Mouse (Mus musculus): Measurements from ENCODE around the gene Cdr2l.

Gene Cdr2l

DNA sequence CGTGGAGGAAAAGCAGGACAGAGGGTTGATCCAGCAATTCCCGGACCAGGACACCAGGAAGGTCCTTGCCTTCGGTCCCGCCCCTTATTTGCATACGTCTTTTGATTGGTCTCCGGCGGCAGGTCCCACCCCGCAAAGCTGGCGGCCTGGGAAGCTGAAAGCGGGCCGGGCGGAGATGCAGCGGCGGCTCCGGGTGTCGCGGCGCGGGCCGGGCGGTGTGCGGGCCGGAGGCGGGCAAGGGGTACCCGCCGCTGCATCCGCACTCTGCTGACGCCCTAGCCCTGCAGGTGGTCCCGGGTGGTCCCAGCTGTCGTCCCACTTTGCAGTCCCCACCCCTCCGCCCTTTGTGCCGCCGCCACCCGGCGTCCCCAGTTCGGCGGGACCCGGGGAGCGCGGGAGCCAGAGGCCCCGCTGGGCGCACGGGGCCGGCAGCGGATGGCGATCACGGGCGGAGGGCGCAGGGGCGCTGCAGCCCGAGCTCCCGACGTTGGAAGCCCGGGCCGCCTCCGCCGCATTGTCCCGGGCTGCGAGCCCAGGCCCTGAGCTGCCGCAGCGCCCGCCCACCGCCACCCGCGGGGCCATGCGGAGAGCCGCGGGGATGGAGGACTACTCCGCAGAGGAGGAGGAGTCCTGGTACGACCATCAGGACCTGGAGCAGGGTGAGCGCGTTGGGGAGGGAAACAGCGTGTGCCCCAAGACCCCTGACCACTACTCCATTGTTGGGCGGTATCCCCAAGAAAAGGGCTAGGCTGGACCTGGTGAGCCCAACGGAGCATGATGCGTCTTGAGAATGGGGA, at the start of gene Cdr2l:
TSS of gene Cdr2l (plus strand) at position 174 of the 797 bp plus-strand sequence.
- in situ Hi-C loops (cut with MboI, MseI): no loop called here

DNA sequence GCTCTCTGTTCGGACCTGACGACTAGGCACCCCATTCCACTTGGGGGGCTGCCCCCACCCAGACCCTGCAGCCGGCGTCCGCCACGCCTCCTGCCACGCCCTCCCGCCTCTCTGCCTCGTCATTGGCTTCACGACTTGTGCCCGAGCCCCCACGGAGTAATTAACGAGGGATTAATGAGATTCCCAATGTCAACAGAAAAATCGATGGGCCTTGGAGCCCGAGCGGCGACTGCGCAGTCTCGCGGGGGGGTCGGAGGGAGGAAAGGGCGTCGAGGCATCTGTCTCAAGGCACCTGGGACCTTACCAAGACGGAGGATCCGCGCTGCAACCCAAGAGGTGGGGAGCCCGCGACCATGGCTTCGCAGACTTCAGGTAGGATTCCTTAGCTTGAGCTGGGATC, 47.2 kb upstream of the Cdr2l start, which contains the start of gene Otop3:
TSS of gene Otop3 (plus strand) at position 201 of the 400 bp plus-strand sequence.
- in situ Hi-C loops (cut with MboI, MseI): no loop called here

DNA sequence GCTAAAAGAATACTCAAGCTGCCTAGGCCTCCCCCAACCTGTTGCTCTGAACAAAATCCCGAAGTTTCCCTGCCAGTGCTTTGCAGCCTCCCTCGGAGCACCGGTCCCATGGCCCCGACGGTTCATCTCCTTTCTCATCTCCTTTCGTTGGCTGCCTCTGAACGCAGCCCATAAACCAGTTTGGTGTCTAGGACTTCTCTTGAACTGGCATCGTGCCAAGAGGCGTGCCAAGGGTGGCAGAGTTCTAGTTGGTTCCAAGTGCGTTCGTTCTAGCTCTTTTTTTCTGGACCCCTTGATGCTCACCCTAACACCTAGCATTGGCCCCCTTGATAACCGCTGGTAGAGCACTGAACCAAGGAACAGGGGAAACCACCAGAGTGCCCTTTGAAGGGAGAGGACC, 46.5 kb upstream of the Cdr2l start:
- in situ Hi-C loops (cut with MboI, MseI): no loop called here

DNA sequence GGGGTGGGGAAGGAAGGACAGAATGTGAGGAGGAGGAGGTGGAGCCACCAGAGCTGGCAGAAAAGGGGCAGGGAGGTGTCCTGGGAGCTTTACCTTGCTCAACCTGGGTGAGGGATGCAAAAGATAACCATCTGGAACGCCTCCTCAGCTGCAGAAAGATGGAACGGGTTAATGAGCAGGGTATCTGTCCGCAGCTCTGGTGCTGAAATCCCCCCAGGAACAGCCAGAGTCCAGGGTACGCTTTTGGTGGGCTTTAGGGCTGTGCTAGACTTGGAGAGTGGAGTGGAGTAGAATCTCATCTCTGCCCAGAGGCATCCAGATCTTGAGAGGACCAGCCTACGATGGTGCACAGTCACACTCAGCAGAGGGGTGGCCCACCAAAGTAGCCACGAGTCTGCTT, 45.6 kb upstream of the Cdr2l start:
- in situ Hi-C loops (cut with MboI, MseI): no loop called here

DNA sequence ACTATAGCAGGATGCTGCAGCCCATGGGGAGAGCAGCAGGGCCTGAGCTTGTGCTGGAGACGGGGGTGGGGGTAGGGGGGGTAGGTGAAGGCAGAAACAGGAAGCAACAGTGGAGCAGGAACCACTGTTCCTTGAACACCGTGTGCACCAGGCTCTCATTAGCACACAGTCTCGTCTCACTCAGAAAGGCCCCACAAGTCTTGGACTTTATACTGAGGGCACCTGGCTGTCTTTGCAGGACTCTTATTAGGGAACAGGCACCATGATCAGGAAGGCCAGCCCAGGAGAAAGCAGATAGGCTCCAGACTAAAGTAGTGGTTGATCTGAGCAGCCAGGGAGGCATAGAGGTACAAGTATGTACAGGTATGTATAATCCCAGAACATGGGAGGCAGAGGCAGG, 44.4 kb upstream of the Cdr2l start:
- in situ Hi-C loops (cut with MboI, MseI): no loop called here

DNA sequence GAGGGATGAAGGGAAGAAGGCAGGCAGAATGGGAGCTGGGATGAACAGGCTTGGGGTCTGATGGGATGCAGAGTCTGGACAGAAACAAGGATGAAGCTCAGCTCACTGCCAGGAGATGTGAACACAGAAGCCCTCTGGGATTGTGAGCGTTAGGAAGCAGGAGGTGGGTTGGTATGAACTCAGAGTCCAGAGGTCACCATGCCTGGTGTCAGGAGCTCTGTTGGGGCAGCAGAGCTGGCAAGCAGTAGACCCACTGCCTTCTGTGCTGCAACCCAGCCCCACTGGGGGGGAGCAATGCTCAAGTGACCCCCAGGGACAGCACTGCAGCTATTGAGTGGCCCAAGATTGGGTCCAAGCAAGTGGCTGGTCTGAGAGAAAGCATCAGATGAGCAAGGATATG, 43.9 kb upstream of the Cdr2l start:
- in situ Hi-C loops (cut with MboI, MseI): no loop called here

DNA sequence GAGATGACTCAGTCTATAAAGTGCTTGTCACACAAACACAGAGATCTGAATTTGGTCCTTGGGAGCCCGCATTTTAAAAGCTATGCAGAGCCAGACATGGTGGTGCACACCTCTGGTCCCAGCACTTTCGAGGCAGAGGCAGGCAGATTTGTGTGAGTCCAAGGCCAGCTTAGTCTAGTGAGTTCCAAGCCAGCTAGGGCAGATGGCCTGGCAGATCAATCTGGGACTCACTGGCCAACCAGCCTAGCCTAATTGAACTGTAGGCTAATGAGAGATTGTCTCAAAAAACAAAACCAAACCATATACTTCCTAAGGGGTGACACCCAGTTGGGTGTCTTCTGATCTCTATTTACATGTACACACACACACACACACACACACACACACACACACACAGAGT, 40.5 kb upstream of the Cdr2l start:
- in situ Hi-C loops (cut with MboI, MseI): no loop called here

DNA sequence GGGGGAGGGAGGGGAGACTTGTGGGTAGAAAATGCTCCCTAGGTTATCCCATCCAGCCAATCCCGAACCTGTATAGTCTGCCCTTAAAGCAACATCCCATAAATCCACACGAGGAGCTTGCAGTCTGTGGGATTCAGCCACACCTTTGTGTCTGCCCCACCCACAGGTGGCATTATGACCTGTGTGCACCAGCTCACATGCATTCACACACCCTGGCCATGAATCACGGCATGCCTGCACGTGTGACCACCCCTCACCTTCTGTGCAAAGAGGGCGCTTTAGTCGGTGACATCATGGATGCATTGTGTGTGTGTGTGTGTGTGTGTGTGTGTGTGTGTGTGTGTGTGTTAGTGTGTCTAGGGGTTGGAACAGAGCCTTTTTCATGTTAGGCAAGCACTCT, 39.9 kb upstream of the Cdr2l start:
- in situ Hi-C loops (cut with MboI, MseI): no loop called here

DNA sequence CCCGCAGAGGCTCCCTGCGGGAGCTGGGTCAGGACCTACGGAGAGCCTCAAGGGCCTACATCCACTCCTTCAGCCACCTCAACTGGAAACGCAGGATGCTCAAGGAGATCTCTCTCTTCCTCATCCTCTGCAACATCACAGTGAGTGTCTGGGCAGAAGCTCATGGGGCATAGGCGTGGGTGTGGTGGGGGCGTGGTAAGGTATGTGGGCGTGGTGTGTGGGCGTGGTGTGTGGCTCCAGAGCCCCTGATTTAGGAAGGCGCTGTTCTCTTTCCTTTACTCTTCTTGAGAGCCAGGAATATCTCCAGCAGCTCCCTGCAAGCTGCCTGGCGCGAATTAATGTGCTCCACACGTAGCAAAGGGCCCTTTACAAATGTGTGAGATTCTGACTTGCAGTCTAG, 36.7 kb upstream of the Cdr2l start:
- in situ Hi-C loops (cut with MboI, MseI): no loop called here

DNA sequence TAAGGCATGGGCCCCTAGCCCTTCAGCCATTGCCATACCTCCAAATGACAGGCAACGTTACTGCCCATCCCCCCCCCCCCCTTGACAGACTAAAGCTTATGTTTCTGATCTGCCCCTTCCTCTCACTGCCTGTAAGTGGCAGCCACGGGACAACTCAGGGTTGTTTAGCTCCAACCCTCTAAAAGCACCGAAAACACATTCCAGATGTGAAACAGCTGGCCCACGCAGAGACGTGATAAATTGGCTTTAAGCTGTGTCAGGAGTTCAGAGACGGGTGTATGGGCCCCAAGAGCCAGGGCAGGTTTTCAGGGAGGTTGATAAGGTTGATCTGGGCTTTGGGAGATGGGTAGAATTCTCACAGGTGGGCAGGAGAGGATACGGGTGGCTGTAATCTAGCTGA, 36.2 kb upstream of the Cdr2l start:
- in situ Hi-C loops (cut with MboI, MseI): no loop called here

DNA sequence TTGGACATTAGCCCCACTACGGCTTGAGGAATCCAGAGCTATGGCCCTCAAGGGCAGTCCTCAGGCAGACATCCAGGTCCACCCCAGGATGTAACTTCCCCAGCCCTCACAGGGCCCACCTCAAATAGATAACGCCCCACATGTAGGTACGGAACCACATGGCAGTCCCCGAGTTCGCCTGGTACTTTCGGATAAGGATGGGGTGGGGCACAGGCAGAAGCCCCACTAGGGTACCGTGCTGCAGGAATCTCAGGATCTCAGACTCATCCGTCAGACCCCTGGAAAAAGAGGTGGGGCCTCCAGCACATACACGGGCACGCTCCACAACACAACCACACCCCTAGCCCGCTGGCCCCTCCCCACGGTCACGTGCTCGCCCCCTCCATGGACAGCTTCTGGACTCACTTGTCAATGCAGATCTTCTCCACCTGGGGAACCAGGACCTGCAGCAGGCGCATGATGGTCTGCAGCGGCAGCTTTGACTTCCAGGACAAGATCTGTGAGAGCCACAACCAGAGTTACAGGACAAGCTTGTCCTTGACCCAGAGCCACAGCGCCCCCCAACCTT, 33.0 kb upstream of the Cdr2l start:
- in situ Hi-C loops (cut with MboI, MseI): no loop called here

DNA sequence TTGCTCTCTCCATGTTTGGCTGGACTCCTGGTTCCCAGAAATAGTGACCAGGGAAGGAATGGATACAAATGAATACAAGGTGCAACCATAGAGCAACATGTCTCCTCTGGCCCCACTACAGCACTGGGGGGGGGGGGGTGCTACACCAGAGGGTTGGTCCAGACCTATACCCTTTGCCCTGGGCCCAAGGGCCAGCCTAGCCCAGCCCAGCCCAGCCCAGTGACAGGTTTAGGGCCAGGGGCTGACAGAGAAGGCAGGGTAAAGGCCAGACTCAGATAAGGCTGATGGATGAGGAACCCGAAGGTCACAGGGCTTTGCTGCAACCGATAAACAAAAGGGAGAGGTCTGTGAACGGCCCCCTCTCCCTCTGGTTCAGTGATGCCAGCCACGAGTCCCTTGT, 31.7 kb upstream of the Cdr2l start:
- in situ Hi-C loops (cut with MboI, MseI): no loop called here

DNA sequence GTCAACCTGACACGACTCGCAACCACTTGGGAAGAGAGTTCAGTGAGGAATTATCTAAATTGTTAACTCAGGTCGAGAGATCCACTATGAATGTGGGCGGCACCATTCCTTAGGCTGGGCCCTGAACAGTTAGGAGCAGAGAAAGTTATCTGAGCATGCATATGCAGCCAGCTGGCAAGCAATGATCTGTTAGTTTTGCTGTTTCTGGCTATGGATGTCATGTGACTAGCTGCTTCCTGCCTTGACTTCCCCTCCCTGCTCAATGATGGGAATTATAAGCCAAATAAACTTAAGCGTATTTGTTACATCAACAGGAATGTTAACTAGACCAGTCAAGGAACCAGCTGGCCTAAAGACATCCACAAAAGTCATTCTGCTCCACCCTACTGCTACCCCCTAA, 28.3 kb upstream of the Cdr2l start:
- in situ Hi-C loops (cut with MboI, MseI): no loop called here

DNA sequence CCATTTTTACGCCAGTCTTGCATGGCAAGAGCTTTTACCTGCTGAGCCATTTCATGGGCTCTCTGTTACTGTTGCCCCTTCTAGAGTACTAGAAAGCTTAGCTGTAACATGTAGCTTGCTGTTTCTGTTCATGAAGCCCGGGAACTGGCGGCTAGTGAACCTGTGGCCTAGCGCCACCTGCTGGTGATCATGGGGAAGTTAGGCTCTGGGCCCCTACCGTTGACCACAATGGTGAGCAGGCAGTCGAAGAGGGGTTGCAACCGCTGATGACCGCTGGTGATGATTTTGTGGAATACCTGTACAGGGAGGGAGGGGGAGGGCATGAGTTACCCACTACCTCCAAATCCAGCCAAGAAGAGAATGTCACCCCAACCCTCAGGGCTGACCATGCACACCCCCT, 27.5 kb upstream of the Cdr2l start:
- in situ Hi-C loops (cut with MboI, MseI): no loop called here

DNA sequence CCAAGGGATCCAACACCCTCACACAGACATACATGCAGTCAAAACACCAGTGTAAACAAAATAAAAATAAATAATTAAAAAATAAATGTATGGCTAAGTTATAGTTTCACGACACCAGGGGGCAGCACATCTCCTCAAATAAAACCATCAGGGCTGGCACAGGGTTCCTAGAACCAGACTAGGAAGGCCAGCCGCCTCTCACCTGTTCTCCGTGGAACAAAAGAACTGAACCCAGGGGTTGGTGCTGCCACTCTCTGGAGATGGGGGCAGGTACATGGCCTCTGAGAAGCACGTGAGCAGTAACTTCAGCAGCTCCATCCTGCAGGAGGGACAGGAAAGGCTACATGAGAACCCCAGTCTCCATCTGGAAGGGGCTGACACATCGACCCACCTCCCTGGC, 23.2 kb upstream of the Cdr2l start:
- in situ Hi-C loops (cut with MboI, MseI): loop anchor here (5.0 kb wide), 3 partner anchors 41 to 151 kb away; no protein-coding TSS in a partner anchor

DNA sequence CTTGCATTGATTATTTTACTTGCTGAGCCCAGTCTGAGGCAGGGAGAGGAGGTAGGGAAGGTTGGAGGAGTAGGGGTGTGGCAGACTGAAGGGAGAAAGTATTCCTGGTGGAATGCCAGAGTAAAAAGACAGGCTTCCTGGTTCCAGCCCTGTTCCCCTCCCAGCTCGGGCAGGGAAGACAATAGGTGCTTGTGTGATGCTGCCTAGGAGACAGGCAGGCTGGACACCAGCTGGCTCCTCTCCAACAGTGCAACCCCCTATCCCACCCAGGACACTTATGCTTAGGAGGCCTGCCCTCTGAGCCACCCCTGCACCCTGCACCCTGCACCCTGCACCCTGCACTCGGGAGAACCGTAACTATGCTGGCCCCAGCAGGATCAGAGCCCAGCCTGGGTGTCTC, 22.4 kb upstream of the Cdr2l start:
- in situ Hi-C loops (cut with MboI, MseI): loop anchor here (5.0 kb wide), 3 partner anchors 42 to 152 kb away; no protein-coding TSS in a partner anchor

DNA sequence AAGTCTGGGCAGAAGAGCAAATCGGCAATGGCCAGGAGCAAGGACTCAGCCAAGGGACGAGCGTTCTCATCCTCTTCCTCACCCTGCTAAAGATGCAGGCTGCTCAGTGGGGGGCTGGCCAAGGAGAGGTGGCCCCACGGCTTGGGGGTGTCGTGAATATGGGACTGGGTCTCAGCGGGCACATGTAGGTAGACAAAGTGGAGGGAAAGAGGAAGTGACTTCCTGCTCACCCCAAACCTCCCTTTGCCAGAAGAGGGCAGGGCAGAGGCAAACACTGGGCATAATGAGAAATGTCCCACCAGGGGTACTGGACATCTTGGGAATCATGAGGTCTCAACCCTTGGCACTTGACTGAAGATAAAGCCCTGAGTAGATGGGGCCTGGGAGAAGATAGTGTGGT, 22.0 kb upstream of the Cdr2l start:
- in situ Hi-C loops (cut with MboI, MseI): loop anchor here (5.0 kb wide), 3 partner anchors 42 to 152 kb away; no protein-coding TSS in a partner anchor

DNA sequence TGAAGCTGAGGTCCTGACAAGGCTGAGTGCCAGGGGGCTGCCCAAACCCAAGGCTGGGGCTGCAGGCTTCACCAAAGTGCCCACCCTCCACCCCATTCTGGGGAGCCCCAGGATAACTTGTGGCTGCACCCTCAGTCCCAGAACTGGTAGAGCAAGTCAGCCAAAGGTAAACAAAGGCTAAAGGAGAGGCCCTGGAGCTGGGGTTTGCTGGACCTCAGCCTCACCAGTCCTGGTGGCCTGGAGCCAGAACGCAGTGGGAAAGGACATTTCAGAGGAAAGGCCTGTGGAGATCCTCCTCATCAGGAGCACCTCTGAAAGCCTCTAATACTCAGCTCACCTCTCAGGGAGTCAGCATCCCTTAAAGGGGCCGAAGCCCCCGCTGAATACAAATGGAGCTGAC, 17.6 kb upstream of the Cdr2l start:
- in situ Hi-C loops (cut with MboI, MseI): no loop called here

DNA sequence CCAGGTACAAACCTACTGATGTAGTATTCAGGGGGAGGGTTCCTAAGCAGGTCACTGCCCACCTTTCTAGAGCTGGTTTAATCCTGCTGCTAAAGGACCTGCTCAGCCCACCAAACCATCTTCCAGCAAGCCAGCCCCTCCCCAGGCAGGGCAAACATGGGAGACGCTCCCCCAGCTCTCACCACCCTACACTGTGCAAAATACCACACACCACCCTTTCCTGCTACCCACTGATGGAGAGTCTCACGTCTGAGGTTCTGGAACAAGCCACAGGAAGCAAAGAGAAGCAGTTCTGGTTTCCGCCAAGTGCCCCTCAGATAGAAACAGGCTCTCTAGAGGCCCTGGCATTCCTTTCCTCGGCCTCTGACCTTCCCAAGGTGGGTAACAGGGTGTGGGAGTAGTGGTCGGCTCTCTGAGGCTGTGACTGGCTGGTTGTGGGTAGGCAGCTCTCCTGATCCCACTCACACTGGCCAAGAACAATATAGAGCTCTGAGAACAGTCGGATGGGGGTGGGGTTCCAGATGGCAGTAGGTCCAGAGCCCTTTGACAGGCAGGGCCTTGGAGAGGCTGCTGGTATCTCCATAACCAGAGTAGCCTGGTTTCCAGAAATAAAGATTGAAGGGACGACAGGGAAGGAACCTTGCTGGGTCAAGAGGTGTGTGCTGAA, 15.5 kb upstream of the Cdr2l start:
- in situ Hi-C loops (cut with MboI, MseI): no loop called here

DNA sequence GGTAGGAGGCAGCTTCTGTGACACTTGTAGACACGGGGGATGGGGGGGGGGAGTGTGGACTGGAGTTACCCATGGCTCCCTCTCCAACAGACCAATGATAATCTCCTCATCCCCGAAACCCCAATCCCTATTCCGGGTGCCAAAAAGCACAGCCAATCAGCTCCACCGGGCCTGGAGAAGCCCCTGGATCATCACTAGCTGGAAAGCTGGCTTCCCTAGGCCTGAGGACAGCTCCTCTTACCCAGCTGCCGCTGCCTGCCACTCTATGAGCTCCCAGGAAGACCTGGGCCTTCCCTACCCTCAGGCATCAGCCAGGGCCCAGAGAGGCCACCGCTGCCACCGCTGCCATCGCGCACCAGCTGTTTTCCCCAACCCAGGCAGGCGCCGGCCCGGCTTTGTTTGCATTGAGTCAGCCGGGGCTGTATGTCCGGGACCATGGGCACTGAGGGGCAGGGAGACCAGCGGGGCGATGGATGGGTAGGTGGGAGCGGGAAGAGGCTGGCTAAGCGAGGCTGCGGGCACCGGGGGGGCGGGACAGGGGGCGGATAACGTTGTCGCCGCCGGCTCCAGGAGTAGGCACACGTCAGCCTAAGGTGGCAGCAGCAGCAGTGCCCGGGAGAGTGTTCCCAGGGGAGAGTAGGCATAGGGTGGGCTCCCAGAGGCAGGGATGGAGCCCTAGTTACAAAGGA, 14.9 kb upstream of the Cdr2l start:
- in situ Hi-C loops (cut with MboI, MseI): no loop called here

DNA sequence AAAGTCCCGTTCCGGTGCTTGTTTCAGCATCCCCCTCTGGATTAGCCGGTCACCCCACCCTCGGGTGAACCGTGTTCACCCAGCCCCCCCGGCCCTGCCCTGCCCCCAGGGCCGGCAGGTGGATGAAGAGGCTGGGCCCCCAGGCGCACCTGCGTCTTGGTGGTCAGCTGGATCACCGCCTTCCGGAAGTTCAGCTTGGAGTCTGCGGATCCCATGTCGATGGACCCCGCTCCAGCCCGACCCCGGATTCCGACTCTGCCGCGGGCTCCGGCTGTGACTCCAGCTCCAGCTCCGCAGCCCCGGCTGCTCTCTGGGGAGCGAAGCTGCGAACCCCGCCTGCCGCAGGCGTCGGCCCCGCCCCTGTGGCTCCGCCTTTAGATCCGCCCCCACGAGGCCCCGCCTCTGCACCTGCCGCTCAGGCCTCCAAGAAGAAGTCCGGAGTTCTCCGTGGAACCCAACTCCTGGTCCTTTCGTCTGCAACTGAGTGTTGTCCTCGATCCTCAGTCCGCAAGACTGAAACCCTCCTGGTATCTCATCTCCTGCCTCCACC, 14.2 kb upstream of the Cdr2l start, which contains the start of gene Hid1:
TSS of gene Hid1 (minus strand) at position 362 of the 550 bp plus-strand sequence.
- in situ Hi-C loops (cut with MboI, MseI): no loop called here

DNA sequence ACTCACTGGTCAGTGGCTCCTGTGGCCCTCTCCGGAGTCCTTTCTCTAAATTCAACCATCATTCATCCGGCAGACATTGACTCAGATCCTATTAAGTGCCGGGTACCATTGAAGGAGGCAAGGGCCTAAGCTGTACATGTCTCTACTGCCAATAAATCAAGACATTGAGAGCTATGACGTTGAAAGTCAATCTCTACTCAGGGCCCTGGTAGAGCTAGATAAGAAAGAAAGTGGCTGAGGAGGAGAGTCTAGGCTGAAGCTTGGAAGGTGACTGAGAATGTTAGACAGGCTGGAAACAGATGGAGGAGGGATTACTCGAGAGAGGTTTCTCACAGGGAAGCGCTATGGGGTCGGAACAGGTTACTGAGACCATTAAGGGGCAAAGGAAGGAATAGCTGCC, 11.3 kb upstream of the Cdr2l start:
- in situ Hi-C loops (cut with MboI, MseI): loop anchor here (10.0 kb wide), 1 partner anchor 1464 kb away; no protein-coding TSS in a partner anchor

All from regulatory T cell (primary cell).